Mouse (Mus musculus): ENCODE data around the gene Med12l.

GRCm38 (mm10) chr3:58992122-58992521 lies 13.5 kb upstream of the Med12l start:
- TF ChIP-seq EP300 (IDR thresholded peaks at IDR 0.05; ENCODE audit: low read depth) (no peak), CTCF (IDR thresholded peaks at IDR 0.05; ENCODE audit: low read depth) (no peak)
